Mouse (Mus musculus) small intestine, adult 2 months (tissue): ENCODE results near the gene Enthd1.

ENCODE experiments used
- CTCF ChIP-seq: fragments of 200-500 bp; IDR thresholded peaks from 2 replicates; pipeline ENCODE4 v1.5.1; 2012; ENCODE audit warnings: low read depth, mild to moderate bottlenecking, control low read depth, inconsistent platforms, low read length, moderate library complexity, mixed read lengths; ENCODE audit not compliant: insufficient replicate concordance, insufficient read length; ENCODE audit errors: extremely low read depth
- POLR2A ChIP-seq: fragments of 200-500 bp; IDR thresholded peaks from 2 replicates; pipeline ENCODE4 v1.6.1; 2012; ENCODE audit warnings: low read depth, mild to moderate bottlenecking, control low read depth, inconsistent platforms, low read length, moderate library complexity

- TF ChIP-seq CTCF (no peak), POLR2A (no peak)
Observed at GRCm38 (mm10) chr15:80554860-80555822, 9.8 kb downstream of the Enthd1 start.
